Mouse (Mus musculus): Measurements from ENCODE around the gene Smpx. TPM values are rescaled to one million over a fixed set of nuclear protein-coding genes. Genes with fewer than 3 reads are reported as not detected.

Gene Smpx
- total and polyA plus RNA-seq, 3 experiments: not detected

Other genes with a start within 250 kb of the Smpx start
- gene Sms, start 206.6 kb upstream of the Smpx start, total RNA-seq (2012; rRNA removed): 102 and 137 TPM in 2 replicates
- gene Sms, start 206.6 kb upstream of the Smpx start, polyA plus RNA-seq (2012; ENCODE audit: insufficient read depth in 1 of 2, insufficient read length in 2 of 2, low read depth in 1 of 2, low replicate concordance in 2 of 2, missing spikeins in 1 of 2): 100 to 1,000 TPM; 144 to 681 TPM
- 2.0 and 2.1 TPM in 2 replicates for gene Yy2, start 129.9 kb upstream of the Smpx start, total RNA-seq (2012; rRNA removed)
- not detected for gene Yy2, start 129.9 kb upstream of the Smpx start, polyA plus RNA-seq (2012; ENCODE audit: insufficient read depth in 1 of 2, insufficient read length in 2 of 2, low read depth in 1 of 2, low replicate concordance in 2 of 2, missing spikeins in 1 of 2)
- 7.0 and 7.7 TPM in 2 replicates for gene Mbtps2, start 100.2 kb upstream of the Smpx start, total RNA-seq (2012; rRNA removed)
- gene Mbtps2, start 100.2 kb upstream of the Smpx start, polyA plus RNA-seq (2012; ENCODE audit: insufficient read depth in 1 of 2, insufficient read length in 2 of 2, low read depth in 1 of 2, low replicate concordance in 2 of 2, missing spikeins in 1 of 2): 100 to 1,000 TPM in 1 of 2 experiments, 10 to 100 TPM in 1; 31.8 to 209 TPM
- not detected in 2 replicates for gene Klhl34, start 119.5 kb downstream of the Smpx start, total RNA-seq (2012; rRNA removed)
- gene Klhl34, start 119.5 kb downstream of the Smpx start, polyA plus RNA-seq (2012; ENCODE audit: insufficient read depth in 1 of 2, insufficient read length in 2 of 2, low read depth in 1 of 2, low replicate concordance in 2 of 2, missing spikeins in 1 of 2): not detected

All from MEL (cell line).